Mouse (Mus musculus) lung, postnatal 36 days (tissue): ENCODE data around the gene Ppp1r10.
A peak's percentile ranks its signal among the peaks of the same experiment; 100 is the strongest.

Experiments
- DNase-seq: peaks from one replicate; pipeline ENCODE4 v3.0.0; 2022; ENCODE audit warnings: mixed read lengths

Ppp1r10 gene

DNA sequence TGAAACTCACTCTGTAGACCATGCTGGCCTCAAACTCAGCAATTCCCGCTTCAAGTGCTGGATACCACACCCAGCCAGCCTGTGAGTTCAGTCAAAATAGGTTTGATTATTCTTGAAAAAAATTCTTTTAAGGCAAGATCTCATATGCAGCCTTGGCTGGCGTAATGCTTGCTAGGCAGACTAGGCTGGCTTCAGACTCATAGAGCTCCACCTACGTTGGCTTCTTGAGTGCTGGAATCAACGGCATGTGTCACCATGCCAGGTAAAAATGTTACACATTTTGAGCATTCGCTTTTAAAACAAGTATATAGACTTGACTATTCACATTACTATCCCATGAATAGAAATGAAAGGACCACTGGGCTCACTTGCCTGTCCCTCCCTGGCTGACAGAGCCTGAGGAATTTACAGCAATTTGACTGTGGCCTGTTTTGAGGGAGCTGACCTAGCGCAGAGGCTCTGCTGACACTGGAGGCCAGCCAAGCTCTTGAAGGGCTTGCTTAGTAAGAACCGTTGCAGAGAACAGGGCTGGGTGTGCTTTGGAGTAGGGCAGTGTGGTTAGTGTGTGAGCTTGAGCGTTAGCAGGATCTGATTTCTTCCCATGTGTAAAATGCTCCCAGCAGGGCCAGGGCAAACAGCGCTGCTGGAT is 12.8 kb upstream of the Ppp1r10 start:
- DNase-seq: peak; percentile 88

DNA sequence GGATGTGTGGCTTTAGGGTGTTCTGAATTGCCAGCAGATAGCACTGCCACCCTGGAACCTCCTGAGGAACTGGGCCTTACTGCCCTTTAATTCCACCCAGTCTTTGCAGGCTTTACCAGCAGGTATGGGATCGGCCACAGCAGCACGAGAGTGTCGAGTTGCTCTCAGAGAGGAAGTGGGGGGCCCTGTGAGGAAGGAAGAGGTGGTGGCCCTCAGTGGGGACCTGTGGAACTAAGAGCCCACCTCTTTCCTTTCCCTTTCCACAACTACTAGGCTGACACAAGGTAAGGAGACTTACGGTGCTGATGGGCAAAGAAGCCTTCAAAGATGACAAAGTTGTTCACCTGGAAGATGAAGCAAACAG is 12.3 kb upstream of the Ppp1r10 start:
- DNase-seq: no peak

DNA sequence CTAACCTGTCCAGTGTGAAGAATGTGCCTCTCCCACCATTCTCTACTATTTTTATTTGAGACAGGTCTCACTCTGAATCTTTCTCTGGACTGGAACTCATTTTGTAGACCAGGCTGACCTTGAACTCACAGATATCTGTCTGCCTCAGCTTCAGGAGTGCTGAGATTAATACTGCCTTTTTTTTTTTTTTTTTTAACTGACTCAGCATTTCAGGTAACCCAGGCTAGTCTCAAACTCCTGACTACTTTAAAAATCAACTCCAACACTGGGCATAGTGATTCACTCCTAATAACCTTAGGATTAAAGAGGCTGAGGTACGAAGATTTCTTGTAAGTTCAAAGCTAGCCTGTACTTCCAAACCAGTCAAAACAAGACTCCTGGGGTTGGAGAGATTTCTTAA is 10.6 kb upstream of the Ppp1r10 start:
- DNase-seq: no peak

DNA sequence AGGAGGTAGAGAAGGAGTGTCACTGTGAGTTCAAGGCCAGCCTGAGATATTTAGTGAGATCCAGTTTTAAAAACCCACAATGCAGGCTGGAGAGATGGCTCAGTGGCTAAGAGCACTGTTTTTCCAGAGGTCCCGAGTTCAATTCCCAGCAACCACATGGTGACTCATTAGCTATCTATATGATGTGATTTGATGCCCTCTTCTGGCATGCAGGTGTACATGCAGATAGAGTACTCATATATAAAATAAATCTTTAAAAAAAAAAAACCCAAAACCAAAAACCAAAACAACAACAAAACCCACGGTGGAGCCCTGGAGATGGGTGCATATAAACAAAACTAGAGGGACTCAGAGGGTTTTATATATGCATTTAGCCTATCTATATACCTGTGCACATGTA is 8.6 kb upstream of the Ppp1r10 start:
- peak; percentile 32 for DNase-seq

DNA sequence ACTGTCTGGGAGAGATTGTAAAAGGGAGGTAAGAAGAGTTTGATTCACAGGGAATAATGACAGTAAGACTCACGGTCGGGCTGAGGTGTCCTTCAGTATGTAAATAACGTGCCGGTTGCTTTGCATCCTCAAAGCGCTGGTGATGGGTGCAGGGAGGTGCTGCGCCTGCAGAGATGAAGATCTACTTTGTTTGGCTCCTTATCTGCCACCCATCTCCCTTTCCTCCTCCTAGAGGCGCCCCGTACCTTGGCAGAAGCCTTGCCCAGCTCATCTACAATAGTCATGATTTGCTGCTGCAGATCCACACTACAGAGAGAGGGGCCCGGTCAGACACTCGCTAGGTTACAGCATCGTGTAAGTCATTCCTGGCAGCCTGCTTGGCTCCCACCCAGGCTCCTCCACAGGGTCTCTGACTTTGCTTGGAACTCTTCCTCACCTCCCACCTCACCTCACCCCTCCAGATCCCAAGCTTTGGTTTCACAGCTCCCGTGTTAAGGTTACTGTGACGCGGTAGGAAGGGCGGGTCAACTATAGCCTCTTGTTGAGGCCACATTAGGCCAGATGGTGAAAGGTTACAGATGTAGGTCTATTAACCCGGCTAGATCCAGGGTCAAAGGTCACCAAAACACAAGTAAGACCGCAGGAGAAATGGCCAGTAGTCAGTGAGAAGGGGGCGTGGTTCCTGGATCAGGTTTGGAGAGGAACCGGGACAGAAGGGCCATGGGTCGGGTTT is 6.9 kb upstream of the Ppp1r10 start:
- no peak for DNase-seq

DNA sequence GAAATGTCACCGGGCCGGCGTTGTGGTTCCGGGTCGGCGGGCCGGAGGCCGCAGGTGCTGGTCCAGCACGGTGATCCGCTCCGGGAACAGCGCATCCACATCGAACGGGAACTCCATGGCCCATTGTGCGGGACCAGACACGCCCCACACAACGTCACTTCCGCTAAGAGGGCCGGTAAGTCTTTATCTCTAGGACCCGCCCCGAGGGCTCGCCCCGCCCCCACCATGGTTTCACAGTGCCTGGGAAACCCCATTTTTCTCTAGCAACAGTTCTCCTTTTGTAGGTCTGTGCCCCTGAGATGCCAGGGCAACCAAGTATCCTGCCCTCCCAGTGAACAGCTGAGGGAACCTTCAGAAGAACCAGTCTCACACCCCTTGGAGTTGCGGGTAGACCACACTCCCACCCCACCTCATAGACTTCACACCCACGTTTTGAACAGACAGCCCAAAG is 6.3 kb upstream of the Ppp1r10 start, which contains the start of gene Atat1:
Atat1 (minus strand) TSS at position 157 of the 451 bp plus-strand sequence.
- DNase-seq: peak; percentile 99

DNA sequence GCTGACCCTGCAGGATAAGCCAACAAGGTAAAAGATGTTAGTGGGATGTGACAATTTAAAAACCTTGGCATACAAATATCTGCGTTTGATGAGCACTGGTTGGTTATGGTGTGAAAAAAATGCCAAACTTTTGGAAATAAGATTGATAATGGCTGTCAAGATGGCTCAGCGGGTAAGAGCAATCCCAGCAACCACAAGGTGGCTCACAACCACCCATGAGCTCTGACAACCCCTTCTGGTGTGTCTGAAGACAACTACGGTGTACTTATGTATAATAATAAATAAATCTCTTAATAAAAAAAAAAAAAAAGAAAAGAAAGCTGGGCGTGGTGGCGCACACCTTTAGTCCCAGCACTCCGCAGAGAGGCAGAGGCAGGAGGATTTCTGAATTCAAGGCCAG is 1.3 kb upstream of the Ppp1r10 start:
- DNase-seq: no peak

DNA sequence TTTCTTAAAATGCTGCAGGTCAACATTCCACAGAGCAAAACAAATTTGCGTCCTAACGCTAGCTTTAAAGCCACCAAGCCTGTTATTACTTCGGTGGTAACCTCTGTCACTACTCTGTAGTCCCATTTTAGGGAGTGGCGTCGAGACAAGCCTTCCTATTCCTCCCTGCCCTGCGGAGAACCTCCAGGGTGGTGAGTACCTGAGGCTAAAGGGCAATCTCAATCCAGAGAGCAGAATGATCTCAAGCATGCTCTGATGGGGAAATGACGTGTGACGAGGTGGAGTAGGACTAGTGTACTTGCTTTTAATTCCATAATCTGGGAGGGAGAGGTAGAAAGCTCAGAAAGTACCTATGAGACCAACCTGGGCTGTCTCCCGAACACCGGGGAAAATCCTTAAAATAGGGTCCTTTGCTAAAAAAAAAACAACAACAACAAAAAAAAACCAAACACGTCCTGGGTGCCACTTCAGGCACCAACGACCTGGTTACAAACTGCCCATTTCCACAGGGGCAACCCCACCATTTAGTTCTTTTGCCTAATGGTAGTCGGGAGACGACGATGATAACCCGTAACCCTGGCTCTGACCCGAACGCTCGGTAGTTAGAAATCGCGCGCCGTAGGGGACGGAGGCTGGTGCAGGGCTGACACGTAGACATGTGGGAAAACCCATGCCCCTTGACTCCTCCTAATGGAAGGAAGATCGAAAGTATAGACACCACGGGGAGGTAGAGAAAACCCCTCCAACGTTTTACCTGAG is 517 bp upstream of the Ppp1r10 start:
- DNase-seq: peak; percentile 32

DNA sequence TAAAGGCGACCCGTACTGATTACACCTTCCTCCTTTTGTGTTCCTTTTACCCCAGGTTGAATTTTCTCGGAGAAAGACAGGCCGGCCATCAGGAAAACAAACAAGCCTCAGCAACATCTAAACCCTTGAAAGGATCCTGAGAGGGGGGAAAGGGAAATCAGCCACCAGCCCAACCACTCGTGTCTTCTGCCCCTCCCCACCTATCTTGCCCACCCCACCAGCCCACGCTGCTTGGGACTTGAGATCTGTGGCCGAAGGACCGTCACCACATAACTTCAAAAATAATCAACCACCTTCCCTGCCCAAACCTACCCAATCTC is 869 bp downstream of the Ppp1r10 start:
- DNase-seq: no peak

DNA sequence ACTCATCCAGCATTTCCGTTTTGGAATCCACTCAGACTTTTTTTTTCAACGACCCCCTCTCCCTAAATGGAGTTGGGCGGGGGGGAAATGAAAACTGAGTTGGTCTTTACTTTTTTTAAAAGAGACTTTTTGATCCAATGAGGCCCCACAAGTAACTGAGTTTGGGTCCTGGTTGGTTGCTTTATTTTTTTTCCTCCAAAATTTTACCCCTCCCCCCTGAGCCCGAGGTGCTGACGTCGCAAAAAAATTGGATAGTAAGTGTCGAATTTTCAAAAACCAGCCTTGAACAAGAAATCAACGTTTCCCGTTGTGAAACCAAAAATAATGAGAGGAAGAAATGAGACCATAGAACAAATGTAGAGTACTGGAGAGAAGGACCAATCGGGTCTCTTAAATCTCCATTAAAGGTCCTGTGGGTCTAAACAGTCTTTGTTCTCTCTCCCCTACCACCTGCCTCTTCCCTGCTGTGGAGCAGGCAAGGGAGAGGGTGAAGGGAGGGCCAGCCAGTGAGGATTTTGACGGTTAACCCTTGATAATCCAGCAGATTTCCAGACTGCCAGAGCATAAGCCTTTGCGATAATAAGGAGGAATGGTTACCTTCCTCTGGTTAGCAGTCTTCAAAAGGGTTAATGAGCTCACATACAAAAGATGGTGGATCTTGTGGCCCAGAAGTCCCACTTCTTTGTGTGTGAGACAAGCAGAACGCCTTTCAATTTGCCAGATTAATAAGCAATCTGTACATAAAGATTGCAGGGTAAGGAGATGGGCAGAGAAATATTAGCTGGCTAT is 1.4 kb downstream of the Ppp1r10 start:
- DNase-seq: peak; percentile 60

DNA sequence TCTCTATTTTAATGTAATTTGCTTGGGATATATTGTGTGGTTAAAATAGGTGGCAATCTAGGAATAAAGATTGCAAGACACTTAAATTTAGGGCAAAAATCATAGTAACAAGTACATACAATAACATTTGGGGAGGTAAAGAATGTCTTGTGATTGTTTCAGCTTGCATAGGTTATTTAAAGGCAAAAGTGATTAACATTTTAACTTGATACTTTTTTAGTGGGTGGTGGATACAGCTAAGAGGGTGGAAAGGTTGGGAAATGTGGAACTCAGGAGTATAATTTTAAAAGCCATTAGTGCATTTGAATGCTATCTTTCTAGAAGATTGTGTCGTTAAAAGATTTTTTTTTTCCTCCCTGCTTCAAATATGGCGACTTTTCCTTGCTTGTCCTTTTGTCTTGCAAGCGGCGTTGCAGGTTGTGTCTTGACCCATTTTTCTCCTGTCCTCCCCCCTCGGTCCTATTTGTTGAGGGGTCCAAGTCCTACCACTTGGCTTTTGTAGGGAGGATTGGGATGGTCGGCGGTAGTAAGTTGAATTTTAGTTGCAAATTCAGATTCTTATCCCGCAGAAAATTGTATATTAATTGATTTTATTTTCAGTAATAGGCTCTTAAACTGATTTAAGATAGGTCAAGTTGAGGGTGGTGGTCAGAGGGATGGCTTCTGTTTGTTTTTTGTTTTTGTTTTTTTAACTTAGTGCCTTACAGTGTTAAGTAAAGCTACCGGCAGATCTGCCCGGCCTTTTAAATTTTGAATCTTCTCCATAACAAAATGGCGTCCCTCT is 2.2 kb downstream of the Ppp1r10 start:
- DNase-seq: peak; percentile 65

DNA sequence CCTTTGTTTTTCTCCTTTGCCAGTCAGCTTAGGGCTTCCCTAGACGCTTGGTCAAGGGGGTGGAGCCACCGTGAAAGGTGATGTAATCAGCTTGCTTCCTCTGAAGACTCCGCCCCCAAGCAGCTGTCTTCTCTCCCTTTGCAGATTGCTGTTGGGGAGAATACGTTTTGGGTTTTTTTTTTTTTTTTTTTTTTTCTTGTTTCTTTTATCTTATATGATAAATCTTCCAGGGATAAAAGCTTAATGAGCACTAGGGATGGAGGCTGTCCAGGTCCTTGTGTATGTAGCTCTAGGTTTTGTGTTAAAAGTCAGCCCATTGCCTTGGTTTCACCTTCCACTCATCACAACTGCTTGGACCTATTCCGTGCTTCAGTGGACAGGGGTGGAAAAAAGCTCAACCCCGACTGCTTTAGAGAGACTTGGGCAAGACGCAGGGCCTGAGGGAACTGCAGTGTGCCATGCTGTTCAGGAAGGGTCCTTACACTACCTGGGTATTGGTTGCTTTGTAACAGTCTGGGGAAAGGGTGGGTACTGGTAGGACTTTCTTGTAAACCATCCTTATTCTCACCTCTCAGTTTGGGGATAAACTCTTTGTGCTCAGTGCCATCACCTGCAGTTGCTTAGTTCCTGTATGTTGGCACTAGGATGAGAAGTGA is 3.0 kb downstream of the Ppp1r10 start:
- peak; percentile 99 for DNase-seq

DNA sequence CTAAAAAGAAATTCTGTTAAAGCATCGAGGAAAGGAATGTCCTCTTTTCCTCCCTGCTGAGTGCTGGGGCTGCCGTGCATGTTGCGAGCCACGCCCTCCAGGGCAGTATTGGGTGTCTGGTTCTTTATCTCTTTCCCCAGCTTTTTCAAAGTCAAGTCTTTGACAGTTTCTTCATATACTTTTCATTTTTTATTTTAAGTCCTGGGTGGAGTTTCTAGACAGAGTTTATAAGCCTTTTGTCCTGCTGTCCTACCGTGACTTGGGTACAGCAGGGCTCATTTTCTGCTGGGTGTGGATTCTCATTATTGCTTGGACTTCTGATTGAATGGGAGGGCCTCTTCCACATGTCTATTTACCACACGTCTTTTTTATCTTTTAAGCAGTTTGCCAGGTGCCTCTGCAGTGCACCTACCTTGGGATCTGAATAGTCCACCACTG is 3.6 kb downstream of the Ppp1r10 start:
- DNase-seq: no peak

DNA sequence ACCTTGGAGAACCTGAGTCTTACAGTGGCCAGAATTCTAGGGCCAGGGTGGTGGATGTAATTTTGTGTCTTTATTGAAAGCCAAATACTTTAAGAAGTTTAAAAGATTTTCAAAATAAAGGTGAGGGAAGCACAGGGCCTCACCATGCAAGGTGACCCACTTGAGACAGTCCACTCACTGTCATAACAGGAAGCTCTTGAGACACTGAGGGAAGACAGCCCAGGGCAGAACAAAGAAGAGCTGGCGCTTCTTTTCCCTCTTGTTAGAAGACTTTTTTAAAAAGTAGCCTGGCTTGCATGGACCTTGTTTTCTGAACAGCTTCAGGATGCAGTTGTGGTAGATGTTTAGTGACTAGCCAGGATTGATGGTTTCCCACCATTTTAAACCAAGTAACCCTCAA is 4.2 kb downstream of the Ppp1r10 start:
- peak; percentile 28 for DNase-seq

DNA sequence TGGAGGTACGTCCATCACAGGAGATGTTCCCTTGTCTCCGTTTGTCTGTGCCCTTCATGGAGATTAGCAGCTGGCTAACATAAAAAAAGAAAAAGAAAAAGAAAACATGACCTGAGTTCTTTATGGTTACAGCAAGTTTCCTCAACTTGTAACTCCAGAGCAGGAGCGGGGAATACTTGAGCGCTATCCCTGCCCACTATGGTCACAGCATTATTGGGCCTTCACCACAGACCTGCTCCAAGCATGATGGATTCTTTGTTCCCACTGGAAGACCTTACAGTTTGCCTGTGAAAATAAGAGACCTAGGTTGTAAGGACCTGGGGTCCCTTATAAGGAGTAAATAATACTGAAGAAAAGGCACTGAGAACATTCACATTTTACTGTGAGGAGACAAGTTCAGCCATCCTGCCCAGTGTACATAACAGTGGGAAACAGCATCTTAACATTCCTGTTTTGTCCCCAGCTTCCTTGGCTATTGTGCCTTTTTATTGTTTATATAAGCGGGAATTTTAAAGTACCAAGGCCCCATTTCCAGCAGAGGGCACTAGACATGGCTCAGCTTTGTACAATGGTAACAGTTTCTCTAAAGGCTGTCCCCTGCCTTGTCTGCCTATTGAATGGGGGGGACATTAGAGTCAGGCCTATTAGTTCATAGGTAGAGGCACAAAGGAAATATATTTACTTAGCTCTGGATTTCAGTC is 4.8 kb downstream of the Ppp1r10 start:
- peak; percentile 77 for DNase-seq

DNA sequence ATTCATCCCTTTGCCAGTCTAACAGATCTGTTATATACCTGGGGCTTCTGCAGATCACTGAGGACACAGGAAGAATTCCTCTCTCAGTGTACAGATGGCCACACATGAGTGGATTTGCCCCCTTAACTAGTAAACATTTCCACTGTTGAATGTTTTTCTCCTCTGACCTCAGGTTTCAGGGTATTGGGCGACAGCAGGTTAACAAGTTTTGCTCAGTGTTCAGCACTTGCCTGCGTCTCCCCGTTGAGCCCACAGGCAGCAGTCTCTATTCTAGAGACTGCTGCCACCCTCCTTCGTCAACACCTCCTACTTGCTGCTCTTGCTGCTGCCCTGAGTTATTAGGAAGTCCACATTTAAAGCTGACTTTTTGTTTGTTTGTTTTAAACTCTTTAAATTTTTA is 5.5 kb downstream of the Ppp1r10 start:
- DNase-seq: no peak

DNA sequence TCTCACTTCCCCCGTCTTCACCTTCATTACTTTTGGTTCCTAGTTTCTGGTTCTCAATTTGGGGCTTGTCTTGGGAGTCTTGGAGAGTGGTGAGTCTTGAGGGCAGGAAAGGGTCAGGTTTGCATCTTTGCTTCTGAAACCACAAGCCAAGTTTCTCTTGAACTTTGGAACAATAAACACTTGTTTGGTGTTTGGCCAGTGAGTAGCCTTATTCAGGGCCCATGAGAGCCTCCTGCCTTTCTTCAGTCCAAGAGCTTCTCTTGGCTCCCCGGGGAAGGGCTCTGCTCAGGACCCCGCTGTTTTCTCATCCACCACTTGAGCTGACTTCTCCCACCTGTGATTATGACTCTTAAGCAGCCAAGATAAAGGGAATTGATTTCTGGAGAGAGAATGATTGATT is 6.3 kb downstream of the Ppp1r10 start:
- peak; percentile 46 for DNase-seq

DNA sequence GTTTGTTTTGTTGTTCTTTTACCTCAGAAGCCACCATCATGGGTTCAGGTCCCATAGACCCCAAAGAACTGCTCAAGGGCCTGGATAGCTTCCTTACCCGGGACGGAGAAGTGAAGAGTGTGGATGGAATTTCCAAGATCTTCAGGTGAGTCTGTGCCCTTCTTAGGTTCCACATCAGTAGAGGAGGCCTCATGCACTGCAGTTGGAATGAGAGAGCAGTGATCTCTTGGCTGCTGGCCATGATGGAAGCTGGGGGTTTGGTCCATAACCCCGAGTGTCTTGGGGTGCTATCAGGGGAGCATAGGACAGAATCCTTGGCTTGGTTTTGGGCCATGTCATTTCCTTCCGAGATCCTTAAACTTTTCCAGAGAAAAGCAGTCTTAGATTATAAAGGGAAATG is 7.0 kb downstream of the Ppp1r10 start:
- DNase-seq: no peak

DNA sequence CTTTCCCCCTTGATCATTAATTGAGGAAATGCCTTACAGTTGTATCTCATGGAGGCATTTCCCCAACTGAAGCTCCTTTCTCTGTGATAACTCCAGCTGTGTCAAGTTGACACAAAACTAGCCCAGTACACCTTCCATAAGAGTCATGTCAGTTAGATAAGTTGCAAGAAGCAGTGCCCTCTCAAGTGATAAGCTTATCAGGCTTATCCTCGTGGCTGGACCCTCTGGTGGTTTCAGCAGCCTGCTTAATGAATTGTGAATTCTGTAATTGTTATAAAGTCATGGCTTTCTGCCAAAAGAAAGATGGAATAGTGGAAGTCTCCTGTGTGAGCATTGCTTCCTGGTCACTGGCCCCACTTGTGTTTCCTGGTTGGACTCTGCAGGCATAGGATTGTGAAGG is 11.2 kb downstream of the Ppp1r10 start:
- DNase-seq: no peak

DNA sequence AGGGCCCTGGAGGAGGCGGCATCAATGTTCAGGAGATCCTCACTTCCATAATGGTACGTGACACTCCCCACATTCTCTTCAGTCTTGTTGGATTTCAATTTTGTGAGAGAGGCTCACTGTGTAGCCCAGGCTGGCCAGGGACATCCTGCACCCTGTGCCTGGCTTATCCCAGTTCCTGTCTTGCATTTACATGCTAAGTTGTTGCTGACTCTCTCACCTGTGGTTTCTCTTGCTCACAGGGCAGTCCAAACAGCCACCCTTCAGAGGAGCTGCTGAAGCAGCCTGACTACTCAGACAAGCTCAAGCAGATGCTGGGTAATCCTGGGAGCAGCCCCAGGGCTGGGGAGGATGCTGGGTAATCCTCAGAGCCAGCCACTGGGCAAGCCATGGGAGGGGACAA is 13.3 kb downstream of the Ppp1r10 start:
- DNase-seq: no peak

DNA sequence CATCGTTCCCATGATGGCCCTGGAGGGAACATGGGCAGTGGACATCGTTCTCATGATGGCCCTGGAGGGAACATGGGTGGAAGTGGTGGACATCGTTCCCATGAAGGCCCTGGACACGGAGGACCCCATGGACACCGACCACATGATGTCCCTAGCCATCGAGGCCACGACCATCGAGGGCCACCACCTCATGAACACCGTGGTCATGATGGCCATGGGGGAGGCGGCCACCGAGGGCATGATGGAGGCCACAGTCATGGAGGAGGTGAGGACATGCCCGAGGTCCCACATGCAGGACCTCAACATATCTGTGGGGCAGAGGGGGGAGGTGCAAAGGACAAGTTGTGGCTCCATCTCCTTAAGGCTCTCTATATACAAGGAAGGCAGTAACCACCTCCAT is 14.4 kb downstream of the Ppp1r10 start:
- no peak for DNase-seq
